Mouse (Mus musculus) MEL (cell line): ENCODE data around the gene Tshz2.

Source experiments
- CTCF ChIP-seq, 3 experiments: IDR thresholded peaks in 2 of 3; conservative IDR thresholded peaks in 1 of 3; 2 replicates each; pipeline ENCODE4 v1.5.1; 2011 to 2012; ENCODE audit warnings: low read length in 3 of 3, low read depth in 2 of 3, mild to moderate bottlenecking in 2 of 3, improper control_type of control experiment in 1 of 3, inconsistent platforms in 1 of 3, mixed read lengths in 1 of 3, moderate library complexity in 1 of 3; ENCODE audit not compliant: control insufficient read depth in 1 of 3, insufficient read depth in 1 of 3, poor library complexity in 1 of 3, severe bottlenecking in 1 of 3
- EP300 ChIP-seq, 2 experiments: IDR thresholded peaks; 2 replicates each; pipeline ENCODE4 v1.6.1; 2011; ENCODE audit warnings: improper control_type of control experiment in 2 of 2, low read length in 2 of 2, low read depth in 1 of 2, mild to moderate bottlenecking in 1 of 2
- GATA1 ChIP-seq: IDR thresholded peaks from 2 replicates; pipeline ENCODE4 v1.6.1; 2011; ENCODE audit warnings: low read depth, low read length, improper control_type of control experiment
- HCFC1 ChIP-seq: IDR thresholded peaks from 2 replicates; pipeline ENCODE4 v1.6.1; 2012; ENCODE audit warnings: low read depth, mild to moderate bottlenecking, inconsistent platforms, low read length, improper control_type of control experiment, moderate library complexity
- MAX ChIP-seq: IDR thresholded peaks from 2 replicates; pipeline ENCODE4 v1.6.1; 2011; ENCODE audit warnings: low read length, improper control_type of control experiment
- NELFE ChIP-seq: IDR thresholded peaks from 2 replicates; pipeline ENCODE4 v1.6.1; 2011; ENCODE audit warnings: low read depth, low read length, improper control_type of control experiment
- NRF1 ChIP-seq: IDR thresholded peaks from 2 replicates; pipeline ENCODE4 v1.6.1; 2014; ENCODE audit warnings: low read depth, mild to moderate bottlenecking, inconsistent platforms, low read length, improper control_type of control experiment, moderate library complexity; ENCODE audit not compliant: poor library complexity, insufficient read depth, severe bottlenecking
- POLR2A ChIP-seq, 2 experiments: IDR thresholded peaks; 2 replicates each; pipeline ENCODE4 v1.6.1; 2011 to 2012; ENCODE audit warnings: low read length in 2 of 2, mild to moderate bottlenecking in 2 of 2, control low read depth in 1 of 2, improper control_type of control experiment in 1 of 2, low read depth in 1 of 2, moderate library complexity in 1 of 2; ENCODE audit not compliant: control insufficient read depth in 1 of 2, insufficient read depth in 1 of 2, poor library complexity in 1 of 2
- POLR2AphosphoS5 ChIP-seq: IDR thresholded peaks from 2 replicates; pipeline ENCODE4 v1.6.1; 2012; ENCODE audit warnings: low read depth, borderline replicate concordance, mild to moderate bottlenecking, inconsistent platforms, low read length, moderate library complexity, mixed read lengths
- TCF12 ChIP-seq: IDR thresholded peaks from 2 replicates; pipeline ENCODE4 v1.6.1; 2014; ENCODE audit warnings: low read depth, mild to moderate bottlenecking, inconsistent platforms, low read length, improper control_type of control experiment, moderate library complexity

GRCm38 (mm10) chr2:169849541-169849940, 216.7 kb downstream of the Tshz2 start:
- no peak for TF ChIP-seq EP300 (IDR thresholded peaks at IDR 0.05; ENCODE audit: low read depth in 1 of 2, low read length in 2 of 2)
- TF ChIP-seq POLR2A (IDR thresholded peaks at IDR 0.05; ENCODE audit: control insufficient read depth in 1 of 2, insufficient read depth in 1 of 2, low read depth in 1 of 2, low read length in 2 of 2, poor library complexity in 1 of 2), result no peak
- TF ChIP-seq CTCF (IDR thresholded peaks at IDR 0.05 in 2 of 3, conservative IDR thresholded peaks at IDR 0.05 in 1 of 3; ENCODE audit: control insufficient read depth in 1 of 3, insufficient read depth in 1 of 3, low read depth in 2 of 3, low read length in 3 of 3, poor library complexity in 1 of 3, severe bottlenecking in 1 of 3), result no peak
- no peak for TF ChIP-seq MAX
- TF ChIP-seq POLR2AphosphoS5, result no peak
- TF ChIP-seq NELFE, result no peak
- TF ChIP-seq TCF12, result no peak
- no peak for TF ChIP-seq NRF1
- TF ChIP-seq GATA1, result no peak
- no peak for TF ChIP-seq HCFC1
